Mouse (Mus musculus) adrenal gland, adult 2 months (tissue): ENCODE data around the gene Dusp27. TPM values are rescaled to one million over a fixed set of nuclear protein-coding genes. Genes with fewer than 3 reads are reported as not detected.

Source experiments
- polyA plus RNA-seq: library from polyadenylated mRNA; depleted of rRNA; stranded (reverse); fragments of >200 nt; gene quantifications from 2 replicates; pipeline ENCODE4 v1.2.3, GENCODE M21; 2012; rRNA removed
- total RNA-seq, 2 experiments: library from RNA; stranded (reverse); gene quantifications; 2 replicates each; pipeline ENCODE4 v1.2.3; 2021

The Dusp27 gene
- total and polyA plus RNA-seq, 3 experiments, result 0.03 to 0.12 (median 0.07) TPM

Other genes starting within 250 kb of the Dusp27 start
- 10 to 100 TPM; 13.1 to 14.0 TPM for gene Pou2f1, start 125.2 kb downstream of the Dusp27 start, total RNA-seq
- gene Pou2f1, start 125.2 kb downstream of the Dusp27 start, polyA plus RNA-seq, result 15.5 and 22.9 TPM in 2 replicates
- gene Gpa33, start 2.3 kb upstream of the Dusp27 start, total RNA-seq, result under 1 TPM; 0.20 to 0.38 TPM
- 0.66 and 0.78 TPM in 2 replicates for gene Gpa33, start 2.3 kb upstream of the Dusp27 start, polyA plus RNA-seq
- gene Mael, start 110.8 kb upstream of the Dusp27 start, total RNA-seq, result not detected
- gene Mael, start 110.8 kb upstream of the Dusp27 start, polyA plus RNA-seq, result not detected in 2 replicates
- gene Ildr2, start 126.2 kb upstream of the Dusp27 start, total RNA-seq, result 10 to 100 TPM in 1 of 2 experiments, 1 to 10 TPM in 1; 3.1 to 11.2 TPM
- 2.0 and 3.6 TPM in 2 replicates for gene Ildr2, start 126.2 kb upstream of the Dusp27 start, polyA plus RNA-seq